Mouse (Mus musculus): ENCODE measurements at regions not wholly inside any gene's neighbourhood (a gene's known extent, or its start where the extent isn't known, plus 50 kb on each side); places are given as distances from the start of the nearest gene placed in this dataset.

- Histone ChIP-seq H3K4me2 (ENCODE audit: low read depth, severe bottlenecking) (no peak overlapping the region), H3K9me3 (ENCODE audit: control insufficient read depth, low read length) (no peaks in the 10 kb centered on the region), H3K9ac (ENCODE audit: low read length) (no peak overlapping the region), H3K4me1 (ENCODE audit: control insufficient read depth, insufficient read depth, low read length) (no peaks in the 10 kb centered on the region), H3K27me3 (ENCODE audit: control insufficient read depth, insufficient read depth, low read length) (no peaks in the 10 kb centered on the region), H3K27ac (replicated peaks; ENCODE audit: low read depth, low read length) (no peak overlapping the region), H3K36me3 (ENCODE audit: control insufficient read depth, insufficient read depth, low read length) (no peaks in the 10 kb centered on the region), H3K4me3 (ENCODE audit: low read depth, low read length) (no peak overlapping the region)
- DNase-seq (ENCODE audit: low spot score) (peak; percentile 61), ATAC-seq (ENCODE audit: insufficient number of reproducible peaks, low FRiP score, low TSS enrichment, low read depth) (no peak)
- 13% methylated on average over 4 of the region's 4 CpGs for WGBS
Measured at GRCm38 (mm10) chr2:8676546-8676945, 1167.2 kb upstream of the Celf2 start.

GRCm38 (mm10) chr2:8690846-8691643, 1181.7 kb upstream of the Celf2 start:
- Histone ChIP-seq H3K4me3 (ENCODE audit: low read depth, low read length) (no peak overlapping the region), H3K36me3 (ENCODE audit: control insufficient read depth, insufficient read depth, low read length) (no peaks in the 10 kb centered on the region), H3K27me3 (ENCODE audit: control insufficient read depth, insufficient read depth, low read length) (no peaks in the 10 kb centered on the region), H3K27ac (replicated peaks; ENCODE audit: low read depth, low read length) (no peak overlapping the region), H3K9me3 (ENCODE audit: control insufficient read depth, low read length) (no peaks in the 10 kb centered on the region), H3K9ac (ENCODE audit: low read length) (no peak overlapping the region), H3K4me1 (ENCODE audit: control insufficient read depth, insufficient read depth, low read length) (no peaks in the 10 kb centered on the region), H3K4me2 (ENCODE audit: low read depth, severe bottlenecking) (no peak overlapping the region)
- no peak for ATAC-seq (ENCODE audit: insufficient number of reproducible peaks, low FRiP score, low TSS enrichment, low read depth)
- 71% methylated on average over 8 of the region's 8 CpGs for WGBS
- DNase-seq (ENCODE audit: low spot score) = no peak

GRCm38 (mm10) chr2:8729306-8729705, 1151.7 kb upstream of the 4930412O13Rik start:
- no peak for ATAC-seq (ENCODE audit: insufficient number of reproducible peaks, low FRiP score, low TSS enrichment, low read depth)
- H3K36me3 ChIP-seq (ENCODE audit: control insufficient read depth, insufficient read depth, low read length) = no peaks in the 10 kb centered on the region
- no peak overlapping the region for H3K9ac ChIP-seq (ENCODE audit: low read length)
- WGBS = 87% methylated on average over 8 of the region's 8 CpGs
- no peaks in the 10 kb centered on the region for H3K4me1 ChIP-seq (ENCODE audit: control insufficient read depth, insufficient read depth, low read length)
- no peak overlapping the region for H3K27ac ChIP-seq (replicated peaks; ENCODE audit: low read depth, low read length)
- H3K27me3 ChIP-seq (ENCODE audit: control insufficient read depth, insufficient read depth, low read length) = no peaks in the 10 kb centered on the region
- no peak overlapping the region for H3K4me2 ChIP-seq (ENCODE audit: low read depth, severe bottlenecking)
- H3K9me3 ChIP-seq (ENCODE audit: control insufficient read depth, low read length) = no peaks in the 10 kb centered on the region
- no peak overlapping the region for H3K4me3 ChIP-seq (ENCODE audit: low read depth, low read length)
- no peak for DNase-seq (ENCODE audit: low spot score)

GRCm38 (mm10) chr2:8754142-8754541, 1126.9 kb upstream of the 4930412O13Rik start:
- Histone ChIP-seq H3K4me3 (ENCODE audit: low read depth, low read length) (no peak overlapping the region), H3K27ac (replicated peaks; ENCODE audit: low read depth, low read length) (no peak overlapping the region), H3K36me3 (ENCODE audit: control insufficient read depth, insufficient read depth, low read length) (no peaks in the 10 kb centered on the region), H3K27me3 (ENCODE audit: control insufficient read depth, insufficient read depth, low read length) (no peaks in the 10 kb centered on the region), H3K9ac (ENCODE audit: low read length) (no peak overlapping the region), H3K9me3 (ENCODE audit: control insufficient read depth, low read length) (no peaks in the 10 kb centered on the region), H3K4me2 (ENCODE audit: low read depth, severe bottlenecking) (no peak overlapping the region), H3K4me1 (ENCODE audit: control insufficient read depth, insufficient read depth, low read length) (no peaks in the 10 kb centered on the region)
- no peak for ATAC-seq (ENCODE audit: insufficient number of reproducible peaks, low FRiP score, low TSS enrichment, low read depth)
- 5% methylated on average over 1 of the region's 1 CpGs for WGBS
- DNase-seq (ENCODE audit: low spot score) = peak; percentile 45

- Histone ChIP-seq H3K4me2 (ENCODE audit: low read depth, severe bottlenecking) (no peak overlapping the region), H3K9me3 (ENCODE audit: control insufficient read depth, low read length) (no peaks in the 10 kb centered on the region), H3K27ac (replicated peaks; ENCODE audit: low read depth, low read length) (no peak overlapping the region), H3K4me3 (ENCODE audit: low read depth, low read length) (no peak overlapping the region), H3K36me3 (ENCODE audit: control insufficient read depth, insufficient read depth, low read length) (no peaks in the 10 kb centered on the region), H3K4me1 (ENCODE audit: control insufficient read depth, insufficient read depth, low read length) (no peaks in the 10 kb centered on the region), H3K9ac (ENCODE audit: low read length) (no peak overlapping the region), H3K27me3 (ENCODE audit: control insufficient read depth, insufficient read depth, low read length) (no peaks in the 10 kb centered on the region)
- ATAC-seq (ENCODE audit: insufficient number of reproducible peaks, low FRiP score, low TSS enrichment, low read depth) = no peak
- 80% methylated on average over 4 of the region's 4 CpGs for WGBS
- DNase-seq (ENCODE audit: low spot score) = no peak
Measured at GRCm38 (mm10) chr2:8756546-8756945, 1124.5 kb upstream of the 4930412O13Rik start.

- Histone ChIP-seq H3K4me2 (ENCODE audit: low read depth, severe bottlenecking) (no peak overlapping the region), H3K27me3 (ENCODE audit: control insufficient read depth, insufficient read depth, low read length) (no peaks in the 10 kb centered on the region), H3K4me1 (ENCODE audit: control insufficient read depth, insufficient read depth, low read length) (no peaks in the 10 kb centered on the region), H3K9ac (ENCODE audit: low read length) (no peak overlapping the region), H3K4me3 (ENCODE audit: low read depth, low read length) (no peak overlapping the region), H3K27ac (replicated peaks; ENCODE audit: low read depth, low read length) (no peak overlapping the region), H3K9me3 (ENCODE audit: control insufficient read depth, low read length) (no peaks in the 10 kb centered on the region), H3K36me3 (ENCODE audit: control insufficient read depth, insufficient read depth, low read length) (no peaks in the 10 kb centered on the region)
- 92% methylated on average over 4 of the region's 4 CpGs for WGBS
- DNase-seq (ENCODE audit: low spot score) (no peak), ATAC-seq (ENCODE audit: insufficient number of reproducible peaks, low FRiP score, low TSS enrichment, low read depth) (no peak)
Measured at GRCm38 (mm10) chr2:8770636-8771035, 1110.4 kb upstream of the 4930412O13Rik start.

GRCm38 (mm10) chr2:8781152-8781935, 1099.7 kb upstream of the 4930412O13Rik start:
- DNase-seq (ENCODE audit: low spot score) (no peak), ATAC-seq (ENCODE audit: insufficient number of reproducible peaks, low FRiP score, low TSS enrichment, low read depth) (no peak)
- H3K27ac ChIP-seq (replicated peaks; ENCODE audit: low read depth, low read length) = no peak overlapping the region
- 79% methylated on average over 7 of the region's 7 CpGs for WGBS
- no peaks in the 10 kb centered on the region for H3K4me1 ChIP-seq (ENCODE audit: control insufficient read depth, insufficient read depth, low read length)
- H3K4me3 ChIP-seq (ENCODE audit: low read depth, low read length) = no peak overlapping the region
- no peak overlapping the region for H3K4me2 ChIP-seq (ENCODE audit: low read depth, severe bottlenecking)
- no peaks in the 10 kb centered on the region for H3K36me3 ChIP-seq (ENCODE audit: control insufficient read depth, insufficient read depth, low read length)
- H3K9ac ChIP-seq (ENCODE audit: low read length) = no peak overlapping the region
- H3K9me3 ChIP-seq (ENCODE audit: control insufficient read depth, low read length) = no peaks in the 10 kb centered on the region
- H3K27me3 ChIP-seq (ENCODE audit: control insufficient read depth, insufficient read depth, low read length) = no peaks in the 10 kb centered on the region

- no peak for DNase-seq (ENCODE audit: low spot score)
- 93% methylated on average over 2 of the region's 2 CpGs for WGBS
- H3K4me3 ChIP-seq (ENCODE audit: low read depth, low read length) = no peak overlapping the region
Measured at GRCm38 (mm10) chr2:8782225-8782624, 1098.8 kb upstream of the 4930412O13Rik start.

More at GRCm38 (mm10) chr2:8782225-8782624, 1098.8 kb upstream of the 4930412O13Rik start:
- Histone ChIP-seq H3K9me3 (ENCODE audit: control insufficient read depth, low read length) (no peaks in the 10 kb centered on the region), H3K4me1 (ENCODE audit: control insufficient read depth, insufficient read depth, low read length) (no peaks in the 10 kb centered on the region), H3K27ac (replicated peaks; ENCODE audit: low read depth, low read length) (no peak overlapping the region), H3K27me3 (ENCODE audit: control insufficient read depth, insufficient read depth, low read length) (no peaks in the 10 kb centered on the region), H3K4me2 (ENCODE audit: low read depth, severe bottlenecking) (no peak overlapping the region), H3K9ac (ENCODE audit: low read length) (no peak overlapping the region), H3K36me3 (ENCODE audit: control insufficient read depth, insufficient read depth, low read length) (no peaks in the 10 kb centered on the region)
- ATAC-seq (ENCODE audit: insufficient number of reproducible peaks, low FRiP score, low TSS enrichment, low read depth) = no peak
